Mouse (Mus musculus): Measurements from ENCODE around the gene Dll4.

GRCm38 (mm10) chr2:119320571-119320970 is 5.0 kb upstream of the Dll4 start:
- TF ChIP-seq CTCF (IDR thresholded peaks at IDR 0.05; ENCODE audit: control insufficient read depth, insufficient read depth, insufficient read length) (no peak), MAX (IDR thresholded peaks at IDR 0.05) (no peak), MYOG (IDR thresholded peaks at IDR 0.05; ENCODE audit: control insufficient read depth, extremely low read depth, insufficient read length) (no peak), MYOD1 (IDR thresholded peaks at IDR 0.05; ENCODE audit: control insufficient read depth, insufficient read length, low read depth) (no peak)
